Mouse (Mus musculus) hindbrain, postnatal 0 days (tissue): ENCODE measurements around the gene Psmb8. TPM values are rescaled to one million over a fixed set of nuclear protein-coding genes. Genes with fewer than 3 reads are reported as not detected.

Source experiments
- ATAC-seq: fragments of 200-750 bp; cut with Nextera tagmentation; 2 replicates; pipeline ENCODE4 v1.8.0; 2017; ENCODE audit warnings: mild to moderate bottlenecking, moderate TSS enrichment, moderate library complexity
- DNase-seq: peaks from one replicate; pipeline ENCODE4 v3.0.0-alpha.2; 2015; ENCODE audit warnings: low spot score
- H3K27ac ChIP-seq: fragments of 300-500 bp; sonication (generic); 2 replicates; pipeline ENCODE4 v1.5.1; 2014; ENCODE audit warnings: mild to moderate bottlenecking
- H3K27me3 ChIP-seq: fragments of 300-500 bp; sonication (generic); 2 replicates; pipeline ENCODE4 v1.6.1; 2014; ENCODE audit warnings: low read length, mixed read lengths; ENCODE audit not compliant: insufficient read depth
- H3K36me3 ChIP-seq: fragments of 300-500 bp; sonication (generic); 2 replicates; pipeline ENCODE4 v1.6.1; 2014; ENCODE audit warnings: low read length, mixed read lengths; ENCODE audit not compliant: insufficient read depth
- H3K4me1 ChIP-seq: fragments of 300-500 bp; sonication (generic); 2 replicates; pipeline ENCODE4 v1.6.1; 2014; ENCODE audit warnings: antibody characterized with exemption, low read length, mixed read lengths; ENCODE audit not compliant: insufficient read depth
- H3K4me2 ChIP-seq: fragments of 300-500 bp; sonication (generic); 2 replicates; pipeline ENCODE4 v1.6.1; 2014; ENCODE audit warnings: low read depth, mild to moderate bottlenecking, low read length, moderate library complexity, mixed read lengths
- H3K4me3 ChIP-seq: fragments of 300-500 bp; sonication (generic); 2 replicates; pipeline ENCODE4 v1.5.1; 2014; ENCODE audit warnings: low read length
- H3K9ac ChIP-seq: fragments of 300-500 bp; sonication (generic); replicated peaks from 2 replicates; pipeline ENCODE4 v1.6.1; 2014; ENCODE audit warnings: mild to moderate bottlenecking, low read length, moderate library complexity, mixed read lengths
- H3K9me3 ChIP-seq: fragments of 300-500 bp; sonication (generic); 2 replicates; pipeline ENCODE4 v1.6.1; 2016; ENCODE audit warnings: low read length, mixed read lengths
- CTCF ChIP-seq: IDR thresholded peaks from 2 replicates; pipeline ENCODE4 v1.5.1; 2016; ENCODE audit warnings: antibody characterized with exemption, control low read depth, low read depth
- WGBS: fragments of 180-500 bp; shearing (Covaris S2); extraction: QIAGEN DNeasy Blood & Tissue Kit; methylation state at CpG from one replicate; pipeline ENCODE4 v1.1.7; 2014; 5-methylcytosine and 5-hydroxymethylcytosine counted together
- polyA plus RNA-seq: library from polyadenylated mRNA; unstranded; fragments of >200 nt; fragmentation: Nextera tagmentation; extraction: Ambion mirVana; gene quantifications from 2 replicates; pipeline ENCODE4 v1.2.1, GENCODE M21; 2015
- total RNA-seq: library from RNA; depleted of rRNA; stranded (reverse); fragments of >200 nt; gene quantifications from 2 replicates; pipeline ENCODE4 v1.2.3, GENCODE M21; 2014

Gene Psmb8
- total and polyA plus RNA-seq, 2 experiments from 2014 or later: 2.8 to 6.9 TPM

- Histone ChIP-seq H3K4me2 (peak overlapping the region; percentile 62), H3K4me1 (no peaks in the 10 kb centered on the region), H3K4me3 (peak overlapping the region; percentile 59), H3K27me3 (peaks cover 6% of the 10 kb centered on the region; the same call in 1 of the 2 replicates), H3K9me3 (no peaks in the 10 kb centered on the region), H3K27ac (no peak overlapping the region), H3K36me3 (no peaks in the 10 kb centered on the region), H3K9ac (peak overlapping the region; percentile 44)
- DNase-seq: peak; percentile 83
- TF ChIP-seq CTCF: peak; percentile 86
- peak; percentile 48; the same call in 1 of the 2 replicates for ATAC-seq
- under 1% methylated on average over 44 of the region's 44 CpGs for WGBS
Observed at GRCm38 (mm10) chr17:34204303-34205010, 6.9 kb downstream of the Psmb8 start.

GRCm38 (mm10) chr17:34205021-34205745, 7.7 kb downstream of the Psmb8 start:
- WGBS: 15% methylated on average over 18 of the region's 18 CpGs
- no peaks in the 10 kb centered on the region for H3K4me1 ChIP-seq
- H3K9ac ChIP-seq: peak overlapping the region; percentile 44; the same call in 1 of the 2 replicates
- no peaks in the 10 kb centered on the region for H3K36me3 ChIP-seq
- no peaks in the 10 kb centered on the region for H3K9me3 ChIP-seq
- no peak overlapping the region for H3K27ac ChIP-seq
- peak overlapping the region; percentile 62 for H3K4me2 ChIP-seq
- ATAC-seq (peak; percentile 25; the same call in 1 of the 2 replicates), DNase-seq (no peak)
- H3K27me3 ChIP-seq: peaks cover 6% of the 10 kb centered on the region; the same call in 1 of the 2 replicates
- no peak for TF ChIP-seq CTCF
- H3K4me3 ChIP-seq: peak overlapping the region; percentile 59

- no peaks in the 10 kb centered on the region for H3K9me3 ChIP-seq
- 23% methylated on average over 9 of the region's 9 CpGs for WGBS
- no peak overlapping the region for H3K4me3 ChIP-seq
- H3K27me3 ChIP-seq: peaks cover 6% of the 10 kb centered on the region; the same call in 1 of the 2 replicates
- H3K36me3 ChIP-seq: no peaks in the 10 kb centered on the region
- peak; percentile 73 for TF ChIP-seq CTCF
- no peak overlapping the region for H3K4me2 ChIP-seq
- H3K4me1 ChIP-seq: no peaks in the 10 kb centered on the region
- no peak overlapping the region for H3K27ac ChIP-seq
- ATAC-seq (no peak), DNase-seq (peak; percentile 50)
- H3K9ac ChIP-seq: no peak overlapping the region
Observed at GRCm38 (mm10) chr17:34205746-34206176, 8.2 kb downstream of the Psmb8 start.

GRCm38 (mm10) chr17:34206731-34207130, 9.2 kb downstream of the Psmb8 start:
- ATAC-seq (no peak), DNase-seq (no peak)
- Histone ChIP-seq H3K4me1 (no peaks in the 10 kb centered on the region), H3K9me3 (no peaks in the 10 kb centered on the region), H3K27ac (no peak overlapping the region), H3K4me2 (no peak overlapping the region), H3K4me3 (no peak overlapping the region), H3K9ac (no peak overlapping the region), H3K36me3 (no peaks in the 10 kb centered on the region), H3K27me3 (peaks cover 6% of the 10 kb centered on the region; the same call in 1 of the 2 replicates)
- WGBS: 83% methylated on average over 5 of the region's 5 CpGs
- TF ChIP-seq CTCF: no peak

- Histone ChIP-seq H3K27ac (no peak overlapping the region), H3K36me3 (no peaks in the 10 kb centered on the region), H3K4me1 (no peaks in the 10 kb centered on the region), H3K27me3 (peaks cover 6% of the 10 kb centered on the region; the same call in 1 of the 2 replicates), H3K4me3 (no peak overlapping the region), H3K4me2 (no peak overlapping the region), H3K9me3 (no peaks in the 10 kb centered on the region), H3K9ac (no peak overlapping the region)
- 67% methylated on average over 3 of the region's 3 CpGs for WGBS
- ATAC-seq (no peak), DNase-seq (no peak)
- TF ChIP-seq CTCF: no peak
Observed at GRCm38 (mm10) chr17:34207456-34207855, 9.9 kb downstream of the Psmb8 start.

GRCm38 (mm10) chr17:34207866-34208265, 10.3 kb downstream of the Psmb8 start:
- no peak for TF ChIP-seq CTCF
- no peak overlapping the region for H3K4me2 ChIP-seq
- H3K4me3 ChIP-seq: no peak overlapping the region
- ATAC-seq: no peak
- no peak for DNase-seq
- peaks cover 10% of the 10 kb centered on the region; the same call in 1 of the 2 replicates for H3K27me3 ChIP-seq
- 96% methylated on average over 9 of the region's 9 CpGs for WGBS
- H3K27ac ChIP-seq: no peak overlapping the region
- H3K9ac ChIP-seq: no peak overlapping the region
- H3K4me1 ChIP-seq: no peaks in the 10 kb centered on the region
- no peaks in the 10 kb centered on the region for H3K36me3 ChIP-seq
- H3K9me3 ChIP-seq: no peaks in the 10 kb centered on the region
